Mouse (Mus musculus) natural killer cell, adult 2 months (primary cell): ENCODE measurements at regions not wholly inside any gene's neighbourhood (a gene's known extent, or its start where the extent isn't known, plus 50 kb on each side); places are given as distances from the start of the nearest gene placed in this dataset.
"Not testable (repeated sequence)": the region's sequence is repeated elsewhere in the genome, so short reads cannot be mapped to it uniquely, and the experiment has no call there.

Experiments
- DNase-seq, 2 experiments: peaks; one replicate each; pipeline ENCODE4 v3.0.0; 2022; ENCODE audit warnings: low spot score in 2 of 2

DNA sequence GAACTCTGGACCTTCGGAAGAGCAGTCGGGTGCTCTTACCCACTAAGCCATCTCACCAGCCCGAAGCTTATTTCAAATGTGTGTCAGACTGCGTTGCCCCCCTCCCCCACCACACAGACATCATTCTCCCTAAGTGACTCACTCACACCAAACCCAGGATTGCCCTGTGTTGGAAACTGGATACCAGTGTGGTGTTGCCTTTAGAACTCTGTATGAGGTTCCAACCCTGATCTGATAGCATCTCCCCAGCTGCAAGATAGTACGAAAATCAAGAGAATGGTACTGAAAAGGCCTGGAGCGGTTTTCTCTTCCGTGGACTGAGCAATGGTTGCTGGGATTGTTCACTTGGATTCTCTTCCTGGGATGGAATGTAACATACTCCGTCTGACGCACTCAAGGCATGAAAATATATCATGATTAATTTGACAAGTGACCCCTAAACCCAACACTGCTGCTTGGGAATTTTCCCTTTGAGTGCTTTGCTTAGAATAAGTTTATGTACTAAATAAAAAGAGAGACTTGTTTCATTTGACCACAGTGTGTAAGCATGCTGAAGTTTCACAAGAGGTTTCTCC, 63.0 kb downstream of the Hand2 start:
- DNase-seq = no peak

DNA sequence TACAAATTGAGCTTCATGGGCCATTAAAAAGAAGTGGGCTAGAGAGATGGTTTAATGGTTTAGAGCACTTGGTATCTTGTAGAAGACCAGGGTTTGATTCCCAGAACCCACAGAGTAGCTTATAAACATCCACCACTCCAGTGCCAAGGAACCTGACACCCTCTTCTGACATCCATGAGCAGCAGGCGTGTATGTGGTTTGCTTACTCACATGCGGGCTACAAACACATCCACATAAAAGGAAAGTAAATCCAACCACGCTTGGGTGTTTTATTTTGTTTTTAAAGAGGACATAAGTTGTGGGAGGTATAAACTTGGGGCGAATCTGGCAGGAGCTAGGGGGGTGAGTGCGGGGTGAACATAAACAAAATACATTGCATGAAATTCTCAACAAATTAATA, 66.8 kb downstream of the Hand2 start:
- DNase-seq = no peak

DNA sequence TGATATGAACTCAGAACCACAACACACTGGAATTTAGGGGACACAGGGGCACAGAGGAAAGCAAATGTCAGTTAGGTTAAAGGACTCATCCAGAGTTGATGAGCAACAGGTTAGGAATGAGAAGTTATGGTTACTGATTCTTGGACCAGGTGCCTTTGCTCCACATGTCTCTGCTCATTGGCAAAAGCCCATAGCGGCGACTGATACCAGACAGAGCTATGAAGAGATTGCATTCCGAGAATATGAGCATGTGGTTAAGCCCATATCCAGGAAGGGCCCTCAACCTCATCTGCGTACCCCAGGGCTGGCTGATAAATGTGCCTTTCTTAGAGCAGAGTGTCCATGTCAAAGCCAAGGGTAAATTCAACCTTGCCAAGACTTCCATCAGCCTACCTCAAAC, 67.1 kb upstream of the Scrg1 start:
- DNase-seq = no peak

DNA sequence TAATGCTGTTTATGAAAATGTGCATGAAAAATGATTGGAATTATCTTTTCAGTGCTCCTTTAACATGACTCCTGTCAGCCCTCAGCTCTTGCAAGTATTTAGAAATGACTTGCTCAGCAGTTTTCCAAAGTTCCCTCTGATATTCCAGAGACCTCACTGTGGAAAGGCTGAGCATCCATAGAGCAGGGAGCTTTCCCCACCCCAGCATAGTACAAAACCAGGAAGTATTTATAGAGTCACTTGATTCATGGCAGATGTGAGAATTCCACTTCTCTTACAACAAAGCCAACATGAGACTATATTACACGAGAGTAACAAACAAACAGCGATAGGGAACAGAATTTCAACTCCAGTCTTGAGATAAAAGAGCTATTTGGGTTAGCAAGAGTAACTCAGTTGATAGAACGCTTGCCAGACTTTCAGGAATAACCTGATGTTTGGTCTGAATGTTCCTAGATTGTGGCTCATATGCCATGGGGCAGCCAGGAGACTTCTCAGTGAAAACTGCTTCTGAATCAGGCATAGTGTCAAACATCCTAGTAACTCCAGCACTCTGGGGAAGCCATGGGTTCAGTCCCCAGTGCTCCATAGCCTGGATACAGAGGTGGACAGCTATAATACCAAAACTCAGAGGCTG, 57.6 kb upstream of the Scrg1 start:
- no peak for DNase-seq

DNA sequence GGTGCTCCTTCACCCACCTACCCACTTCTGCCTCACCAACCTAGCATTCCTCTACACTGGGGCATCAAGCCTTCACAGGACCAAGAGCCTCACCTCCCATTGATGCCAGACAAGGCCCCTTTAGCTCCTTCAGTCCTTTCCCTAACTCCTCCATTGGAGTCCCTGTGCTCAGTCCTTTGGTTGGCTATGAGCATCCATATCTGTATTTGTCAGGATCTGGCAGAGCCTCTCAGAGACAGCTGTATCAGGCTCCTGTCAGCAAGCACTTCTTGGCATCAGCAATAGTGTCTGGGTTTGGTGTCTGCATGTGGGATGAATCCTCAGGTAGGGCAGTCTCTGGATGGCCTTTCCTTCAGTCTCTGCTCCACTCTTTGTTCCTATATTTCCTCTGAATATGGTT, 55.6 kb upstream of the Scrg1 start:
- not testable (repeated sequence) for DNase-seq

DNA sequence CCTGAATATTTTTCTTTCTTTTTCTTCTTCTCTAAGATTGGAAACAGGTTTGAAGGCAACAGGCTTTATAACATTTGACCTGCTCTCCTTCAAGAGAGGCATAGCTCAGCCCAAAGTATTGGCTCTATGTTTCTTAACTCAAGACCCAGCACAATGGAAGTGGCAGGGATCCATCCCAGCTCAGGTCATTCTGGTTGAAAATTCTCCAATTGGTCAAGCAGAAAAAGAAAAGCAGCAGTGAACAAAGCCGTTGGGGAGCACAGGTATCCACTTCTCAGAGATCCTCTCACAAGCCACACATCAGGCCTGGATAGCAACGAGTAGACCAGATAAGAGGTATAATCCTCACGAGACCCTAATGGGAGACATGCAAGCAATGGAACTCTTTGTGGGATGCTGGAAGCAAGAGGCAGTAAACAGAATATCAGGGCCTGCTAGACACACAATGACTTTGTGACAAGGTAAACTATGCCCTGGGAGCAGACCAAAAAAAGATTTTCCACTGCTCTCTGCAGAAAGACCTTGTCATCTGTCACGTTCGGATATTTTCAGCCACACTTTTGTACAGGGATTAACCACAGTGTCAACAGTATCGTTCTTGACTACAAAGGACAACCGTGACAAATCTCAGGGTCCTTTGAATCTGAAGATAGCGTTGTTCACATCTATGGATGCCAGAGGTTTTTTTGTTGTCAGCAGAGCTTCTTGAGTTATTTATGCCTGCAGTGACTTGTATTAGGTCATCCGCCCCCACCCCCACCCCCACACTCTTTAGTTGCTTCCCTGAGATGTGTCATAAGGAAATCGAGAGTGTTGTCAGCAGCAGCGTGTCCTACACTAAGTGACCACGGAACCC, 54.7 kb upstream of the Scrg1 start:
- peak in 1 of 2 experiments; percentile 22 for DNase-seq

DNA sequence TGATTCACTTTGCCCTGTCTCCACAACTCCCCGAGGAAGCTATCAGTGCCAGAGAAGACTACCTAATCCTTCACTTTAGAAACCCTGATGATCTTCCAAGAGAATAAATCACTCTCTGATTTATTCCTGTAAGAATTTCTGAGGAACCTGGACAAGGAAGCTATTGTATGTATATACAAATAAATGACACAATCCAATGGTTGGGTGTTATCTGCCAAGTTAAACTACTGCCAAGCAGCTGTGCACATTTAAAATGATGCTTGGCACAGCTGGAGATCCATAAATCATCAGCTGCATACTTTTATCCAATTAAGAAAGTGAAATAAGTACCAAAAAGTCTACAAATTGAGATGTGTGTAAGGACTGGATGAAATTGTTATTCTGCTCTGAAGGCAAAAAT, 54.1 kb upstream of the Scrg1 start:
- DNase-seq = no peak

DNA sequence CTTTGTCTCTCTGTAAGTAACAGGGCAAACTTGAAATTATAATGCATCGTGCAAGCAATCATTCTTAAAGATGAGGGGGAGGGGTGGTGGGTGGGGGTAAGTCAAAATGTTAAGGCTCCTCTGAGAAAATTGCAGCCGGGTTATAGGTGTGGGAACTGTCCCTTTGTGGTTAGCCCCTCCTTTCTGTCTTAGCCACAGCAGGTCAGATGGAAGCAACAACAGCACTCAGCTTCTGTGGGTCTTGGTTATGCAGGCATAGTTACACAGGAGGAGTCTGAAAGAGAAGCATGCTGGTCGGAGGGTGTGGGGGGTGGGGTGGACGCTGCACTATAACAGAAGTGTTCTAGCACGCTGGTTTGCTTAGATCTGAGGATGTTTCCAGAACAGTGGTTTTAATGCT, 53.5 kb upstream of the Scrg1 start:
- peak; percentile 24 to 58 for DNase-seq

DNA sequence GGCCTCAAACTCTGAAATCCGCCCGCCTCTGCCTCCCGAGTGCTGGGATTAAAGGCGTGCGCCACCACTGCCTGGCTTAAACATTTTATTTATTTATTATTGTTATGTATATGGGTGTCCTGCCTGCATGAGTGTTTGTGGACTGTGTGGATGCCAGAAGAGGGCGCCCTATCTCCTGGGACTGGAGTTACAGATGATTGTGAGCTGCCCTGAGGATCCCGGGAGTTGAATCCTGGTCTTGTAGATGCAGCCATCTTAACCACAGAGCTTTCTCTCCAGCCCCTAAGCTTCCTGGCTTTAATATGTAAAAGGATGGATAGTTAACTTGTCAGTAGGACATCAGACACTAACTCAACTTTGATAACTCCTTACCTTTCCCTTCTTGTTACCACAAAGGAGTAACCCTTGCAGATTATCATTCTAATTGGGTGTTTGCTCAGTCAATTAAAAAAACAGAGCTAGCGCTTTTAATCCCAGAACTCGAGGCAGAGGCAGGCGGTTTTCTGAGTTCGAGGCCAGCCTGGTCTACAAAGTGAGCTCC, 52.0 kb upstream of the Scrg1 start:
- DNase-seq = no peak

DNA sequence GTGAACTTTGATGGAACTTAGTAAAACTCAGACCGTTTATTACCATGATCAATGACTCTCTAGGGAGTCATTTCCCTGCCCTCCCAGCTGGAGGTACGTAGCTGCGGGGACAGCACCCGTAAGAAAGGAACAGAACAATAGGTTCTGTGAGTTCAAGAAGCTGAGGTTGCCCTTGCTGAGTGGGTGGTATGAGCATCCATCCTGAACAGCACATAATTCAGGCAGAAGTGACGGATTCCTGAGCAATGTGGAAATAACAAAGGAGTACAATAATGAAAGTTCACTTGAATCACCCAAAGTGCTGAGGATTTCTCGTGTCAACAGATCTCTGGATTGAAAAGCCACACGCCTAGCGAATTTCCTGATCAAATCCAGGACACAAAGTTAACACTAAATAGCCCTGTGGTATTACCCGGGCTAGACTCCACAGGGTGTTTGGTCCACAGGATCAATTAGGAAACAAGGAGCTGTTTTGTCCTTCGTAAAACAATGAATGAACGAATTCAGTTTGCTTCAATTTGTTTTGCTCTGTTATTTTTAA, 50.4 kb upstream of the Scrg1 start:
- DNase-seq = no peak
